Mouse (Mus musculus) liver (tissue): Measurements from ENCODE around the gene Rcc1.
A peak's percentile ranks its signal among the peaks of the same experiment; 100 is the strongest.

Source experiments
- DNase-seq: peaks from one replicate; pipeline ENCODE4 v3.0.0-alpha.2; 2020; ENCODE audit warnings: mixed read lengths

Gene Rcc1

GRCm38 (mm10) chr4:132353481-132353885 is at the start of gene Rcc1:
TSS of gene Rcc1 (minus strand) at chr4:132353605.
- DNase-seq = peak; percentile 94

GRCm38 (mm10) chr4:132401016-132401415 is 47.6 kb upstream of the Rcc1 start:
- no peak for DNase-seq

- DNase-seq = no peak
Observed at GRCm38 (mm10) chr4:132398863-132399262, 45.5 kb upstream of the Rcc1 start.

GRCm38 (mm10) chr4:132398045-132398774 is 44.8 kb upstream of the Rcc1 start:
- peak; percentile 82 for DNase-seq

- DNase-seq = peak; percentile 49
Observed at GRCm38 (mm10) chr4:132397120-132397519, 43.7 kb upstream of the Rcc1 start.

GRCm38 (mm10) chr4:132396251-132396650 is 42.8 kb upstream of the Rcc1 start:
- DNase-seq = no peak

GRCm38 (mm10) chr4:132391063-132391740 is 37.8 kb upstream of the Rcc1 start:
- DNase-seq = peak; percentile 53

GRCm38 (mm10) chr4:132389302-132389701 is 35.9 kb upstream of the Rcc1 start:
- no peak for DNase-seq

GRCm38 (mm10) chr4:132387617-132388016 is 34.2 kb upstream of the Rcc1 start:
- DNase-seq = no peak

GRCm38 (mm10) chr4:132386846-132387245 is 33.4 kb upstream of the Rcc1 start:
- DNase-seq = no peak

GRCm38 (mm10) chr4:132385771-132386410 is 32.5 kb upstream of the Rcc1 start:
- DNase-seq = no peak

GRCm38 (mm10) chr4:132383455-132383854 is 30.1 kb upstream of the Rcc1 start:
- DNase-seq = no peak

- DNase-seq = no peak
Observed at GRCm38 (mm10) chr4:132382296-132382695, 28.9 kb upstream of the Rcc1 start.

GRCm38 (mm10) chr4:132380965-132381616 is 27.7 kb upstream of the Rcc1 start:
- DNase-seq = no peak

- DNase-seq = no peak
Observed at GRCm38 (mm10) chr4:132373820-132374219, 20.4 kb upstream of the Rcc1 start.

GRCm38 (mm10) chr4:132369953-132370750 is 16.7 kb upstream of the Rcc1 start:
- no peak for DNase-seq

GRCm38 (mm10) chr4:132367480-132368201 is 14.2 kb upstream of the Rcc1 start:
- DNase-seq = no peak

- no peak for DNase-seq
Observed at GRCm38 (mm10) chr4:132365450-132366060, 12.2 kb upstream of the Rcc1 start.

- no peak for DNase-seq
Observed at GRCm38 (mm10) chr4:132363487-132363886, 10.1 kb upstream of the Rcc1 start.

- no peak for DNase-seq
Observed at GRCm38 (mm10) chr4:132359510-132359909, 6.1 kb upstream of the Rcc1 start.

- DNase-seq = peak; percentile 92
Observed at GRCm38 (mm10) chr4:132356170-132356569, 2.8 kb upstream of the Rcc1 start.
